Mouse (Mus musculus) T-cell, adult 66 days (primary cell): ENCODE measurements around the gene Neurod1. TPM values are rescaled to one million over a fixed set of nuclear protein-coding genes. Genes with fewer than 3 reads are reported as not detected.

ENCODE experiments used
- total RNA-seq, 2 experiments: library from RNA; stranded (reverse); gene quantifications; 3 replicates in 1 of 2; 4 replicates in 1 of 2; pipeline ENCODE4 v1.2.4; 2023

The Neurod1 gene
- total RNA-seq = not detected

GRCm38 (mm10) chr2:79456575-79457349, at the start of gene Neurod1, which contains the start of gene Cerkl:
Gene Neurod1, minus strand, starts transcription at chr2:79456751.
Gene Cerkl, minus strand, starts transcription at chr2:79456785.

Other genes with a start within 250 kb of the Neurod1 start
- 100 to 1,000 TPM; 221 to 237 TPM for gene Itga4, start 201.3 kb downstream of the Neurod1 start, total RNA-seq
- gene Cerkl, start within 50 bp of the Neurod1 start, total RNA-seq = 1 to 10 TPM; 1.7 to 2.0 TPM
- 10 to 100 TPM; 26.6 to 27.2 TPM for gene Itprid2, start 178.6 kb upstream of the Neurod1 start, total RNA-seq